Mouse (Mus musculus) induced T-regulatory cell, adult 2 months (primary cell): Measurements from ENCODE around the gene Dnm3.

ENCODE experiments used
- DNase-seq: peaks from one replicate; pipeline ENCODE4 v3.0.0-alpha.2; 2012; ENCODE audit warnings: low read depth

Gene Dnm3

DNA sequence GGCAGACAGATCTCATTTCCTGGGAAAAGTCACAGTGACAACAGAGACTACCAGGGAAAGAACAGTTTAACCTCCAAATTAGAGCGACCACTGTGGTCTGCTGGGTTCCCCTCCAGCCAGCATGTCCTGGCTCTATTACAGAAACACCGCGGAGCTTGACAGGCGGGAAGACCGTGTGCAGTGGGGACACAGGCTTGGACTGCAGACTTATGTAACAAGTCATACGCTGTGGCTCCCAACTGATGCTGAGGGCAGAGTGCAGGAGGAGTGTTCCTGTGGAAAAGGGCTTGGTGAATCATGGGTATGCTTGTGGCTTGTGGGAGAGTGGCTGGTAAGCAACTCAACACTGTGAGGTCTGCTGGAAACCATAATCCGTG, 368.4 kb downstream of the Dnm3 start:
- DNase-seq, result no peak

DNA sequence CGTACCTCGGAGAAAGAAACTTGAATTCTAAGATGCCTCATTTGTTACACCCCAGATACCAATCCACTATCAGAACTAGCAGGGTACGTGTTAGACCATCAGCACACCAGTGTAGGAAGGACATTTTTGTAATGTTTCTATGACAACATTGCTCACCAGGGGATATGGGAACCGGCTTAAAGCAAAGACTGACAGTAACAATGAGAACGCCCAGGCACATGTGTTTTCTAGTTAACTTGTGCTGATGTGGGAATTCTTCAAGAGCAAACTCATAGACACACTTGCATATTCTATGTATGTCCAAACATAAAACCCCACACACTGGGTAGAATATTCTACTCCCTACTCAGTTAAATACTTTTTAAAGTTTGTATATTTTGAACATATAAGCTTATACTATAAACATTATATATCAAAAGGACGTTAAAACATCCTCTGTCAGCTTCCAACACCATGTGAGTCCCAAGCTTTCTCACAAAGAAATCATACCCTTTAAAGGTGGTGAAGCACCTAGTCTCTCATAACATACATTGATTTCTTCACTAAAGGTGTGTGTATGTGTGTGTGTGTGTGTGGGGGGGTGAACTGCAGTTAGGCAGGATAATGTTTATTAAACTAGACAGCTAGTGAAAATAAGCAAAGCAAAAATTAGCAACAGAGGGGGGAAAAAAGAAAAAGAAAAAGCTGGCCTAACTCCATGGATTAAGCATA, 369.0 kb downstream of the Dnm3 start:
- no peak for DNase-seq

DNA sequence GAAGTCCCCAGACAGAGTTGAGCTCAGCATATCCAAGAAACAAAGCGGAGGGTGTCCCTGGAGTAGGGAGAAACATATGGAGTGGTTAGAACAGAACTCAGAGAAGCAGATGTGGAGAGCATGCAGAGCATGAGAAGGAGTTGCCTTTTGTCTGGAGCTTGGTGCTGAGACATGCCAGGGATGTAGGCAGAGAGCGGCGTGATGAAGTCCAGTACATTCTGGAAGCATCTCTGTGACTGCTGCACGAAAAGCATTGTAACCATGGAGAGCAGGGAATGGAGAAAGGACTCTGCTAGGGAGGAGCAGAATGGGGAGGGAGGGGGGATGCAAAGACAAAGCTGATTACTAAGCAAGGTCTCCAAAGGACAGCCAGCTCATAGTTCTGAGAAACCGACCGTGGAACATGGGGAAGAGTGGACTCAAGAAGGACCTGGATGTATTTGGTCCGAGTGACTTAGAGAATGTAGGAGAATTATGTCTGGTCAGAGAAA, 369.6 kb downstream of the Dnm3 start:
- no peak for DNase-seq

DNA sequence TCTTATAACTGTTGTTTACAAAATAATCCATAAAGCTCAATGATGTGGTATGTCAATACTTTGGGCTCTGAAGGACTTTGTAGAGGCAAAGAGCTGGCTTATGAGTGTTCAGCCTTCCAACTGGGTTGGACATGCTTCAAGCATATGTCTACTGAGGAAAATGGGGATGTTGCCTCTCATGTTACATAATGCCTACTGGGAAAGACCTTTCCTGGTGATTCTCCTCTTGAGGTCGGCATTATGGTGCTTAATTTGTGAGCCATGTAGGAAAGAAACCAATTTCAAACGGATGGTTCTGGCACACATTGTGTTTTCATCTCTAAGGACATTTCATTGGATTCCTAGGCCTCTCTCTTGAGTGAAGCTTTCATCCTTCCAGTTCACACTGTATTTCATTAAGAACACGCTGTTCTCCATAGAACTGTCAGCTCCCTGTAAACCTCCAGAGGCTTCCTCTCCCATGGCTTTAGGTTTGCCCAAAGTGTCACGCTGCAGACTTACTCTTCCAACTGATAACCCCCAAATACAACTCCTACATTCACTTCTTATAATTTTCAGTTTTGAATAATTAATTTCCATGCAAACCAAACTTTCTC, 370.7 kb downstream of the Dnm3 start:
- no peak for DNase-seq

DNA sequence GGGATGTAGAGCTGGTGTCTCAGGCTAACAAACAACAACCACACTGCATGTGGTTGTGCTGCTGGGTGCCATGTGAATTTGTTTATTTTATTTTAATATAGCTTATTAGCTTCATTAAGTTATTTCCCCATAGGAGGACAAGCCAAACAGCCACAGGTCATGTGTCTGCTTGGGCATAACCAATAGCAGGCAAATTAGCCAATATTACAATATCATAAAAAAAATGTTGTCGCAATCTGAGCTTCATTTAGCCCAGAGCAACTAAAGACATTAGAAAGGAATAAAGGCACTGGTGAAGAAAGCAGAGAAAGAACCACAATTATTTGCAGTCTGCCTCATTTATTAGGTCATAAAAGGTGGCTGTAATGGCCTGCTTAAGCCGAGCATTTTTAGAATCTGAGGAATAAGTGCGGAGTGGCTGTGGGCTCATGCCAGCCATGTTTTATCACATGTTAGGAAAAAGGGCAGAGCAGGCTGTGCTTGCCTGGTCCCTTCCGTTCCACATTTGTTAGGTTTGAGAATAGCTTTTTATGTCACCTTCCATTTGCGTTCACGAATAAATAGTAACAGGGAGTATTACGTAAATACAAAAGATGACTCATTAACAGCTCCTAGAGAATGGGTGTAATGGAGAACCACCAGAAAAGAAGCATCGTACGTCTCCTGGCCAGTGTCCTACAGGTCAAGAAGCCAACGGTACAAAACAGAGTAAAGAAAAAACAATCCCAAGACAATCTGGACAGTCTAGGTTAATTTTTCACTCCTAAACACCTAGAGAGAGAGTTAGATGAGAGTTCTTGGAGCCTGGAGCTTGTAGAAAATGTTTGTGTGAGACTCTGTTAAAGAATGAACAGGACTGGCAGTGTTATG, 376.6 kb downstream of the Dnm3 start:
- no peak for DNase-seq

DNA sequence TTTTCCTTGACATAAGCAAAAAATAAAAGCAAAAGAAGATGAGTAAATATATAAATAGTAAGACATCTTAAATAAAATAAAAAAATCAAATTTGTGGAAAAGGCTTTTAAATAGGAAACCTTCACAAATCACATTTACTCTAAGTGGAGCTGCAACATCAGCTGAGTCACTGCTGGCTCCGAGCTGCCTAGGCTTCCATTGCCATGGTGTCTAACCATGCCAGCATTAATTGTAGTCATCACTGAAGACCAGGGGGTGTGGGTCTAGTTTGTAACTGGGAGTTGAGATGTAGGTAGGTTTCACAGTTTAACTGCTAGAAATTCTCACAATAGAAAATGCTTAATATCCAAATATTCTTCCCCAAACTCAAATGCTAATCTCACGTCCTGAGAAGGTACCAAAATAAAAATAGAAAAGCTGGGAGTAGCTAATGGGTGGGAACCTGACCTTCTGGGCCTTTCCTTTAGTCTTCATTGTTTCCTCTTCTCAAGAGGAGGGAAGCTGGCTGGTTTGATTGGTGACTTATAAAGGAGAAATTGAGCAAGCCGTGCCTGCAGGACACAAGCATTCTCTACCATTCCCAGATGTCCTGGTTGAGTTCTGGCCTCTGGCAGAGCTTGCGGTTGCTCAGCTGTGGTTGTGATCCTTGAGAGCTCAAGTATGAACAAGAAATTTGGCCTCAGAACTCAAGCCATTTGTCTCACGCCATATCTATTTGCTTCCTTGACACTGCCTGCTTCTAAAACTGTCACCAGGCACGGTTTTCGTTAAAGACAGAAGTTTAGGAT, 377.6 kb downstream of the Dnm3 start:
- no peak for DNase-seq

DNA sequence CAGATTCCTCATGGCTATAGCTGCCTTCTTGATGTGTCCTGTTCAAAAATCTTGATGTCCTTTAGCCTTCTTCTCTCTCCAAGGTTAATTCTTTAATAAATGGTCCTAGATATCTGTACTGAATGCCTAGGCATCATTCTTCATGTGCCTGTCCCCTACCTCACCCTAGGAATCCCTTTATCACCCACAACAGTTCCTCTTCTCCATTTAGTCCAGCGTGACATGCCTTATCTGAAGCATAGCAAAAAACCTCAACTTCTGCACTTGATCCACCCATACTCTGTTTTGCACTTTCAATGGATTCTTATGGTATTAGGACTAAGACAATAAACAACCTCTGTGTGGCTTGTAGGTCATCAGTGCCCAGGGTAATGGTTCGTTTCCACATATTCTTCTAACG, 378.6 kb downstream of the Dnm3 start:
- DNase-seq, result no peak

DNA sequence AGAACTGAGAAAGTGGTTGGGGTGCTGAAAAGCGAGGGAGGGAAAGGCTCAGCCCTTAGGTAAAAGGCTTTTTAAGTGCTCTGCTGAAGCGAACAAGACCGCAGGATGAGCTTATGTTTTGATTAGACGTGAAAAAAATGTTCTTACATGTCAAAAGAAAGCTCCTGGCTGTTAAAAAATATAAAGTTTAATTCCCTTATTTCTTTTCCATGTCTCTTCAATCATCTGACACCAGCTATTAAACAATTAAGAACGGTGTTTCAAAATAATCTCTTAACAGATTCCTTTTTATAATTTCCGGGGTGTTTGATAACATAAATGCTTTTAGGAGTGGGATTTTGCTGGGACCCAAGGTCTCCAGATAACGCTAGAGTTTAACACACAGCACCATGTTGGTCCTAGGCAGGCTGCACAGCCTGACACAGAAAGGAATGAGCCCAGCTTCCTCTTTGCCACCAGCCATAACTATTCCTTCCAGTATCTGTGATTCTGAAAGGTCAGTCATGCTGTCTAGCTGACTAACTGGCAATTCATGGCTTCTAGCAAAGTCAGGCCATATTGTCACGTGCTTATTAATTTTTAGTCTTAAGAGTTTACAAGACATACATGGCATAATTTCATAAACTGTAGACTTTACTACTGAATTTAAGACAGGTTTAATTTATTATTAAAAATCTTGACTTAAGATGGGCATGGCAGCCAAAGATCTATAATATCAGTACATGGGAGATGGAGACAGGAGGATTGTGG, 383.1 kb downstream of the Dnm3 start:
- no peak for DNase-seq

DNA sequence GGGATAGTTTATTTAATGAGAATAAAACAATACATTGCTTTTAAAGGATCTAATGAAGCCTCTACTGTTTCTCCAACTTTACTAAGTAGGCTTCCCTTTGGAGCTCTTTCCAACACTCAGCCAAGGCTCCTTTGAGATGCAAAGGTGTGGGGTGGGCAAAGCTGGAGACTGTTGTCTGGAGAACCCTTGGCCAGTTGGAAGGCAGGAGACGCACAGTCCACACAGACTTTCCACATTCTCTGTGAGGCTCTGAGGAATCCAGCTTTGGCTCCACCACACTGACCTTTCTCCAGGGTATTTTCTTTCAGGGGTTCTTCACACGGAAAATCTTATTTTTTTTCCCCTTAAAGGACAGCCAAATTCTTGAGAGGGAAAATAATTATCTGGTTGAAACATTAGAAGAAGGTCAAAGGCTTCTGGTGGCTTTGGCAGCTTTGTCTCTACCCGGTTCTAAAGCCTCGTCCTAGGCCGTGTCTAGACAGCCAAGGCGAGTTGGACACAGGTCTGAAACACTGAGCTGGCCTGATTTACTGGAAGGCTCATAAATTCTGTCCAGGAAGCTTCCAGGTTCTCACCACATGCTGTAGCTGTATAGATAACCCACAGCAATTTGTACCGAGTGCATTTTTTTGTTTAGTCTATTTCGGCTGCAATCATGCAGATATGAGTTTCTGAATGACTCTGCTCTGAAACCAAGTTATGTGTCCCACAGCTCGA, 383.9 kb downstream of the Dnm3 start:
- DNase-seq, result no peak

DNA sequence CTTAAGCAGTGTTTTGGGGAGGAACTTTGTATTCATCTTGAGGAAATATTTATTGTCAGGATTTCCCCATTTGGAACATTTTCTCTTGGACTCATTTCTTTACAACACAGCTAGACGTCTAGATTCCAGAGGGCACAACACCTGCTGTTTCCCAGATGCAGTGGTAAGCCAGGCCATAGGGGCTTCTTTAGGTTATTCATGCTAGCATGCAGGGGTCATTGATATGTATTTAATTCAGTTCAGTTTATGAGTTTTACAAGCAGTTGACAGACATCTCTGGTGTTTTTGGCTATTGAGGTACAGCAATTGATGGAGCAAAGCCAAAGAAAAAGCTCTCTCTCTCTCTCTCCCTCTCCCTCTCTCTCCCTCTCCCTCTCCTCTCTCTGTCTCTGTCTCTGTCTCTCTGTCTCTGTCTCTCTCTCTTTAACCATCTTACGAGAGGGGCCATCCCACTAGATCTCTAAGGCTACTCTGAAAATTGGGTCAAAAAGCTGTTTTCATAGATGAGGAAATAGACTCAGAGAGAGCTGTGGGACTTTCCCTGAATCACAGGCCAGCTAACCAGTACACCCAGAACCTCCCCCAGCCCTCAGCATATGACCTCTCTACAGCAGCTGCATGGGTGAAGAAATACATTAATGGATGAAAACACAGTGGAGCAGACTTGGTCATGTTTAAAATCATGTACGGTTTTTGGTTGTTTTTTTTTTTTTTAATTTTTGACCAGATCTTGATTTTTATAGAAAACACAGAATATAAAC, 384.8 kb downstream of the Dnm3 start:
- DNase-seq, result no peak

DNA sequence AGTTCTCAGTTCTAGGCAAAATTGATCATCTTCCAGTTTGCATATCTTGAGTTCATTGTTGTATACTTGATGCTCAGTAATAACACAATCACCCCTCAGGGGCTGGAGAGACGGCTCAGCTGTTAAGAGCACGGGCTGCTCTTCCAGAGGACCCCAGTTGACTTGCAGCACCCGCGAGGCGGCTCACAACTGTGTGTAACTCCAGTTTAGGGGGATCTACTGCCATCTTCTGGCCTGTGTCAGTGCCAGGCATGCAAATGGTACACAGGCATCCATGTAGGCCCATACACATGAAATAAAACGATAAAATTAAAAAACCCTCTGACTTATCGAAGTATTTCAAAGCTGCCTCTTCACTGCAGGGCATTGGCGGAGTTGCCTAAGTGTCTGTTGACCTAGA, 385.4 kb downstream of the Dnm3 start:
- DNase-seq, result no peak

DNA sequence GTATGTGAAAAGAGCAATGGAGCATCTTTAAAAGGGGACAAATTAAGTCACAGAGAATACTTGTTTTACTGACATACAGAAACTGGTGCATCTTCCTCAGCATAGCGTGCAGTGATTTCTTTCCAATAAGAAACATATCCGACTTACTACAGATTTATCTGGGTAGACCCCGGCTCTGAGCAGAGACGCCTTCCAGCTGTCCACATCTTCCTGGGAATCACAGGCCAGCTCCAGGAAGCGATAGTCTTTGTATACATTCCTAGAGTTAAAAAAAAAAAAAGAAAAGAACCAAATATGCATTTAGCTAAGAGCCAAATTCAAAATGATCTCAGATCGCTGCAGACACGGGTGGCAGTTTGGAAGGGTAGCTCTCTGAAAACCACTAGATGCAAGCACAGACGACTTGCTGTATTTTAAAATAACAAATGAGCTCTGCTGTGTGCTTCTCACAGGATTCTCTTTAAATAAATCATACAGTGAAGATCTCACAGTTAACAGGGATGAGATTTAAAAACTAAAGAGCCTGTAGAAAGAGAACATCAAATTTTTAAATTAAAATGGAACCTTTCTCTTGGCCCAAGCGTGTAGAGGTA, 393.9 kb downstream of the Dnm3 start:
- no peak for DNase-seq

DNA sequence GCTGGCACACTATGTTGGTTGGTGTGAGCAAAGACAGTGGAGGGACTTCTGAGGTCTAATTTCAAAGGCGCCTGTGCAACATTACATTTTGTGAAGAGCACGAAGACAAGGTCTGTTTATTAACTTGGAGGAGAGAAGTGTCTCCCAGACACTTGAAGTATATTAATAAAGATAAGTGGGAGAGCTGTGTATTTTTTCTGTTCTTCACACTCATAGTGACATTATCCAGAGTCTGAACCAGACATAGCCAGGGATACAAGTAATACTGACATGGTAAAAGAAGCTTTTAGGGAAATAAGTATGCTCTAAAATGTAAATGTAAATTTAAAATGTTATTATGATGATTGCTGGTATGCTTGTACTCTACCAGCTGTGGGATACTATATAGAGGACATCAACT, 394.5 kb downstream of the Dnm3 start:
- DNase-seq, result no peak

DNA sequence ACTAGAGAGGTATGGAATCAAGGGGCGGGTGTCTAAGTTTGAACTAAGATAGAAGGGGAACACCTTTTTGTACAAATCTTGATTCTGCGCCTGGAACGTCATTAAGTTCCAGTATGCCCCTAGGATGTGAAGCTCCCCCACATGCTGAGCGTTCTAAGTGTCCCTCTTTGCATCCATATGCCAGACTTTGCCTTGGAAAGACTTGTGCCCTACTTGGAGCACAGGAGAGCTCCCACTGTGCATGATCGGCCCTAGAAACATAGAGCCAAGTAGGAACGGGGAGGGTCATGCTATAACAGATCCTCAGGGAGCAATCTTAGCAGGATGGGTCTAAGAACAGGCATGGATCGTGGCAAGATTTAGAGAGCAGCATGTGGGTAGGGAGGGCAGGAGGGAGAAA, 395.1 kb downstream of the Dnm3 start:
- DNase-seq, result no peak

DNA sequence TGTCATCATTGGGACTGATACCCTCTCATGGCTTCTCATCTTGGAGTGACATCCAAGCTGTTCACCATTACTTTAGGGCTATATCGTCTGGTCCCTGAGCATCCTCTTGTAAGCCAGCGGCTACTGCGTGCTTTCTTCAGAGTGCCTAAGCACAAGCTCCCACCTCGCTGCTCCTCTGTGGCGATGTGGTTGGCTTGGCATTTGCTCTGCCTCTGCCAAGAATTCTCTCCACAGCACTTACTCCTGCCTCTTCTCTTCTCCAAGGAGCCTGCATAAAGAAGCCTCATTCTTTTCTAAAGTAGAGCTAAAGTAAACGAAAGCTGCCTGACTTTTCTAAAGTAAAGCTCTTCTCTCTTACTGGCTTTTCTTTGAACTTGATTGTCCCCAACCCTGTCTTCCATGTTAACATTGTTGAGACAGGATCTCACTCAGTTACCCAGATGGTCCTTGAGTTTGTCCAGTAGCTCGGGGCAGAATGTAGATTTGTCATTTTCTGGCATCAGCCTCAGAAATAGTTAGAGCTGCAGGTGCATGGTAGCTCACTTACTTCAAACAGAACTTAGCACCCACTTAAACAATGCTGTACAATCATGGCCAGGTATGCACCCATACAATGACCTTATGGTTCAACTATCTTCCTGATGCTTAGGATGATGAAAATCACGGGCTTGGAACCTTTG, 396.0 kb downstream of the Dnm3 start:
- DNase-seq, result no peak

DNA sequence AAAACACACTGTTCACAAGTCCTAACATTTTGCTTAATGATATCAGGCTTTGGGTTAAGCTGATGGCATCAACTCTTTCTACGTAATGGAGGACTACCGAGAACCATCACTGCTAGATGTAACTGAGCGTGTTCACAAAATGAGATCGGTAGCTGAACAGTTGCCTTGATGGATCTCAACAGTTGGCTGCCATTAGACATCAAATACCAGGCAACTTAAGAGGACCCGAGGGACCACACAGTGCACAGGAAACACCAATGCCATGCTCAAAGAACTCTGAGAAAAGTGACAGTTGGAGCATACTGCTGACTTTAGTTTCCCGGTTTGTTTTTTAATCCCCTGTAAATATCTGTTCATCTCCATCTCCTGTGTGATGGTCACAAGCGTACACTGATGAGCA, 397.8 kb downstream of the Dnm3 start:
- DNase-seq, result no peak

DNA sequence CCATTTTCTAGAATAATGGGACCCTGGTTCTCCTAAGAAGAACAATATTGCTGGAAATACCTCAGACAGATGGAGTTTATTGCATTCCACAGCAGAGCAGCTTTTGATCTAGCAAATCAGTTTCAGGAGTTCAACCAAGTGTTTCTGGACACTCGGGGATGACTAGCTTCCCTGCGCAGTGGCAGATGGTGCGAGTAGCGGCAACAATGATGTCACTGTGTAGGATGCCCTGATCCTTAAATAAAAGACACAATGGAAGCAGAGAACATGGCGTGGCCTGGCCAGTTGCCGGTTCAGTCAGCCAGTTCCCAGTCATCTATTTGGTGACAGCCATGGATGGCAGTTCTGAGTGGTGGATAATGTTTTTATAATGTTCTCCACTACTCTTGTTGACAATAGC, 400.4 kb downstream of the Dnm3 start:
- no peak for DNase-seq

DNA sequence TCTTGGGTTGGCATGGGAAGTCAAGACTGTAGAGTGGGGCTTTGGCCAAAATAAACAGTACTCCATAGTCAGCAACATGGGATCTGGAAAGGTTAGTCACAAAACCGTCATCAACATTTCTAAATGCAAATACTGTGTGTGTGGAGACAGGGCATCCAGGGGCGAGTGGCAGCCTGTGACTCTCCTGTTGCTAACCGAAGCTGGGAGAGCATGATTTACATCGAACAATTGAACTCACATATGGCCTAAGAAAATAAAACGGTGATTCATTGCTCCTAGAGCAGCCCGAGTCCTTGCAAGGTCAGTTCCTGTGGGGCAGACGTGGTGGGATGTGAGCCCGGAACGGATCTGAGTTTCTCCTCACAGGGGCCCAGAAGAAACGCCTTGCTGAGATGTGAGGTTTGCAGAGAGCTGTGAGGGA, 401.2 kb downstream of the Dnm3 start:
- no peak for DNase-seq

DNA sequence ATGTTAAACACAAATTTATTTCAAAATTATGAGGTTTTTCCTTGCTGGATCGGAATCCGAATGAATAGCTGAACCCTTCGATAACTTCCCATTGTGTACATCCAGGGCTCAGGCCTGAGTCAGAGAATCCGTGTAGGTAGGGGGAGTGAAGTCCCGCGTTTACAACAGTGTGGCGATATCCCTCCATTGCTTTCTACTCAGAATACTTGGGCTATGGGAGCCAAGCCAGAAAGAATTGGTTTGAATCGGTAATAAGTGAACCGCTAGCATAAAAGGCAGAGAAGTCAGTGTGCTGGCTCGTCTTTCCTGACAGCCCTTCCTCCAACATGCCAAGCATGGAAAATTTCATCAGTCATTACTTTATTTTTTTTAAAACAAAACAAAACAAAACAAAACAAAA, 402.0 kb downstream of the Dnm3 start:
- no peak for DNase-seq
